Mouse (Mus musculus) megakaryocyte-erythroid progenitor cell, adult 5-6 weeks (primary cell): ENCODE measurements at regions not wholly inside any gene's neighbourhood (a gene's known extent, or its start where the extent isn't known, plus 50 kb on each side); places are given as distances from the start of the nearest gene placed in this dataset.

Experiments used
- ATAC-seq: replicated peaks from 2 replicates; pipeline ENCODE4 v1.8.0; 2016; ENCODE audit warnings: mild to moderate bottlenecking, inconsistent platforms; ENCODE audit not compliant: severe bottlenecking, poor library complexity, low FRiP score, low TSS enrichment

- ATAC-seq: peak; percentile 90
Observed at GRCm38 (mm10) chr1:92699048-92699447, 50.4 kb upstream of the Otos start.

GRCm38 (mm10) chr1:92698541-92698940 is 49.9 kb upstream of the Otos start:
- ATAC-seq: no peak
